Mouse (Mus musculus) embryo, embryonic 9.5 days (tissue): Measurements from ENCODE around the gene Evi2a.

Experiments
- DNase-seq: peaks from one replicate; pipeline ENCODE4 v3.0.0-alpha.2; 2017; ENCODE audit errors: extremely low spot score

The Evi2a gene

GRCm38 (mm10) chr11:79524310-79524575, 6.2 kb downstream of the Evi2a start:
- no peak for DNase-seq

- DNase-seq = no peak
Observed at GRCm38 (mm10) chr11:79523560-79524309, 6.7 kb downstream of the Evi2a start, which contains the start of gene Evi2b. TSS of gene Evi2b (minus strand) at chr11:79523762.

- DNase-seq = no peak
Observed at GRCm38 (mm10) chr11:79522944-79523343, 7.5 kb downstream of the Evi2a start.

GRCm38 (mm10) chr11:79521930-79522329, 8.5 kb downstream of the Evi2a start:
- DNase-seq = no peak

- no peak for DNase-seq
Observed at GRCm38 (mm10) chr11:79520772-79521171, 9.6 kb downstream of the Evi2a start.

GRCm38 (mm10) chr11:79519878-79520291, 10.5 kb downstream of the Evi2a start:
- DNase-seq = no peak

- DNase-seq = no peak
Observed at GRCm38 (mm10) chr11:79519299-79519698, 11.1 kb downstream of the Evi2a start.

- DNase-seq = no peak
Observed at GRCm38 (mm10) chr11:79515798-79516197, 14.6 kb downstream of the Evi2a start.

- no peak for DNase-seq
Observed at GRCm38 (mm10) chr11:79515331-79515730, 15.1 kb downstream of the Evi2a start.

GRCm38 (mm10) chr11:79511970-79512369, 18.4 kb downstream of the Evi2a start:
- DNase-seq = no peak

GRCm38 (mm10) chr11:79504506-79504905, 25.9 kb downstream of the Evi2a start:
- no peak for DNase-seq

- no peak for DNase-seq
Observed at GRCm38 (mm10) chr11:79503845-79504244, 26.6 kb downstream of the Evi2a start, which contains the start of gene Omg. TSS of gene Omg (minus strand) at chr11:79504084.

- no peak for DNase-seq
Observed at GRCm38 (mm10) chr11:79502917-79503316, 27.5 kb downstream of the Evi2a start.

- no peak for DNase-seq
Observed at GRCm38 (mm10) chr11:79494976-79495800, 35.2 kb downstream of the Evi2a start.

GRCm38 (mm10) chr11:79484721-79485120, 45.7 kb downstream of the Evi2a start:
- no peak for DNase-seq

GRCm38 (mm10) chr11:79483876-79484528, 46.4 kb downstream of the Evi2a start:
- no peak for DNase-seq

GRCm38 (mm10) chr11:79483392-79483791, 47.0 kb downstream of the Evi2a start:
- no peak for DNase-seq
